8 mouse cellular contexts compared by ENCODE assay signal in genomic region chr15:102256431-102257201, GRCm38 (mm10). TPM values are rescaled to one million over a fixed set of nuclear protein-coding genes. Genes with fewer than 3 reads are reported as not detected.
DNase-seq lines count a peak whose midpoint lies in the region; ATAC-seq and TF ChIP-seq lines count a peak whose summit lies in the region.

No protein-coding gene starts in this region.

- peaks cover 3% of the 10 kb centered on the region; the same call in 1 of the 2 replicates for H3K4me1 ChIP-seq in spleen, adult 2 months (ENCODE audit: control insufficient read depth, insufficient read depth, insufficient read length)
- peaks cover 30% of the 10 kb centered on the region for H3K4me1 ChIP-seq in intestine, embryonic 15.5 days (replicated peaks)
- H3K4me1 ChIP-seq in neural tube, embryonic 14.5 days (ENCODE audit: control insufficient read depth, insufficient read depth, low read length) = peaks cover 4% of the 10 kb centered on the region; the same call in 1 of the 2 replicates

- no peak for ATAC-seq in intestine, embryonic 15.5 days
- peak; percentile 9; the same call in 1 of the 2 replicates for ATAC-seq in neural tube, embryonic 14.5 days (ENCODE audit: low read depth)

- TF ChIP-seq POLR2A in spleen, adult 2 months (IDR thresholded peaks at IDR 0.05; ENCODE audit: low read depth, low read length) = no peak

- peak; percentile 64 for DNase-seq in cerebellum, adult 9-11 months
- DNase-seq in cerebellum, postnatal 4 days (ENCODE audit: low spot score in 2 of 2) = no peak
- DNase-seq in spleen, adult 2 months (ENCODE audit: low read depth in 1 of 2, low spot score in 2 of 2) = no peak
- DNase-seq in spleen, postnatal 4 days (ENCODE audit: low spot score in 2 of 2) = no peak
- no peak for DNase-seq in thymus, postnatal 14 days
- no peak for DNase-seq in adrenal gland, postnatal 4 days (ENCODE audit: low spot score in 2 of 2)

- H3K9ac ChIP-seq in intestine, embryonic 15.5 days = peak overlapping the region; percentile 64
- peak overlapping the region; percentile 47 for H3K9ac ChIP-seq in neural tube, embryonic 14.5 days (replicated peaks; ENCODE audit: low read depth, low read length)

- H3K27ac ChIP-seq in spleen, adult 2 months (ENCODE audit: insufficient read depth, low read length) = no peak overlapping the region; the same call in 1 of the 2 replicates
- peak overlapping the region; percentile 40; the same call in 1 of the 2 replicates for H3K27ac ChIP-seq in intestine, embryonic 15.5 days
- no peak overlapping the region for H3K27ac ChIP-seq in neural tube, embryonic 14.5 days (ENCODE audit: low read depth, low read length)

- TF ChIP-seq CTCF in spleen, adult 2 months (IDR thresholded peaks at IDR 0.05; ENCODE audit: extremely low read depth, insufficient read depth, insufficient read length, insufficient replicate concordance) = no peak

- WGBS in spleen, adult 2 months = 28% methylated on average over 22 of the region's 22 CpGs
- WGBS in intestine, embryonic 15.5 days = 13% methylated on average over 22 of the region's 22 CpGs
- 7% methylated on average over 22 of the region's 22 CpGs for WGBS in neural tube, embryonic 14.5 days

- H3K9me3 ChIP-seq in intestine, embryonic 15.5 days = no peaks in the 10 kb centered on the region
- H3K9me3 ChIP-seq in neural tube, embryonic 14.5 days (ENCODE audit: control insufficient read depth, low read length) = no peaks in the 10 kb centered on the region

- peaks cover 11% of the 10 kb centered on the region for H3K27me3 ChIP-seq in spleen, adult 2 months (ENCODE audit: control insufficient read depth, insufficient read depth, low read length)
- H3K27me3 ChIP-seq in intestine, embryonic 15.5 days (replicated peaks) = 0 out of 2 replicates have a peak, but pooled peaks cover 5% of the 10 kb centered on the region
- H3K27me3 ChIP-seq in neural tube, embryonic 14.5 days (ENCODE audit: control insufficient read depth, insufficient read depth, low read length) = peaks cover 13% of the 10 kb centered on the region; the same call in 1 of the 2 replicates

- H3K4me3 ChIP-seq in spleen, adult 2 months (ENCODE audit: extremely low read depth, insufficient read depth, insufficient read length) = peak overlapping the region; percentile 59
- peak overlapping the region; percentile 56 for H3K4me3 ChIP-seq in intestine, embryonic 15.5 days (replicated peaks)
- H3K4me3 ChIP-seq in neural tube, embryonic 14.5 days (ENCODE audit: low read depth, low read length) = peak overlapping the region; percentile 50

- peak overlapping the region; percentile 94 for H3K4me2 ChIP-seq in intestine, embryonic 15.5 days (replicated peaks)
- peak overlapping the region; percentile 92 for H3K4me2 ChIP-seq in neural tube, embryonic 14.5 days (ENCODE audit: low read depth, low read length)

- H3K36me3 ChIP-seq in spleen, adult 2 months (ENCODE audit: control insufficient read depth, insufficient read depth, low read length) = no peaks in the 10 kb centered on the region
- no peaks in the 10 kb centered on the region for H3K36me3 ChIP-seq in intestine, embryonic 15.5 days
- no peaks in the 10 kb centered on the region for H3K36me3 ChIP-seq in neural tube, embryonic 14.5 days (ENCODE audit: control insufficient read depth, insufficient read depth, low read length)

RNA-seq across cellular contexts. Expression of gene Rarg, which starts 0.7 kb away (rescaled TPM):
- polyA plus RNA-seq in spleen, adult 2 months (2012; rRNA removed) = 21.1 and 27.5 TPM in 2 replicates
- polyA plus RNA-seq in intestine, embryonic 15.5 days (2015; fragmentation: Nextera tagmentation; extraction: Ambion mirVana) = 15.8 and 16.5 TPM in 2 replicates
- 4.3 and 6.9 TPM in 2 replicates for polyA plus RNA-seq in neural tube, embryonic 14.5 days (2014; fragmentation: Nextera tagmentation; extraction: Ambion mirVana)
- total RNA-seq in adrenal gland, postnatal 4 days (2021) = 10 to 100 TPM; 24.8 to 28.6 TPM

RNA-seq across cellular contexts. Expression of gene Gm9918, which starts 13.7 kb away (rescaled TPM):
- polyA plus RNA-seq in spleen, adult 2 months (2012; rRNA removed) = 0.05 TPM in 1 of 2 replicates, not detected in the other
- 0.08 and 0.14 TPM in 2 replicates for polyA plus RNA-seq in intestine, embryonic 15.5 days (2015; fragmentation: Nextera tagmentation; extraction: Ambion mirVana)
- polyA plus RNA-seq in neural tube, embryonic 14.5 days (2014; fragmentation: Nextera tagmentation; extraction: Ambion mirVana) = not detected in 2 replicates
- under 1 TPM; 0.17 to 0.31 TPM for total RNA-seq in adrenal gland, postnatal 4 days (2021)

RNA-seq across cellular contexts. Expression of gene Mfsd5, which starts 22.6 kb away (rescaled TPM):
- 57.8 and 79.8 TPM in 2 replicates for polyA plus RNA-seq in spleen, adult 2 months (2012; rRNA removed)
- 66.2 and 67.9 TPM in 2 replicates for polyA plus RNA-seq in intestine, embryonic 15.5 days (2015; fragmentation: Nextera tagmentation; extraction: Ambion mirVana)
- polyA plus RNA-seq in neural tube, embryonic 14.5 days (2014; fragmentation: Nextera tagmentation; extraction: Ambion mirVana) = 54.0 and 55.1 TPM in 2 replicates
- total RNA-seq in adrenal gland, postnatal 4 days (2021) = 10 to 100 TPM; 34.4 to 36.7 TPM

RNA-seq across cellular contexts. Expression of gene Itgb7, which starts 24.9 kb away (rescaled TPM):
- 127 and 143 TPM in 2 replicates for polyA plus RNA-seq in spleen, adult 2 months (2012; rRNA removed)
- polyA plus RNA-seq in intestine, embryonic 15.5 days (2015; fragmentation: Nextera tagmentation; extraction: Ambion mirVana) = 10.8 and 12.9 TPM in 2 replicates
- 0.55 and 1.6 TPM in 2 replicates for polyA plus RNA-seq in neural tube, embryonic 14.5 days (2014; fragmentation: Nextera tagmentation; extraction: Ambion mirVana)
- total RNA-seq in adrenal gland, postnatal 4 days (2021) = 1 to 10 TPM; 1.1 to 3.6 TPM

RNA-seq across cellular contexts. Expression of gene Espl1, which starts 39.5 kb away (rescaled TPM):
- 8.9 and 15.1 TPM in 2 replicates for polyA plus RNA-seq in spleen, adult 2 months (2012; rRNA removed)
- polyA plus RNA-seq in intestine, embryonic 15.5 days (2015; fragmentation: Nextera tagmentation; extraction: Ambion mirVana) = 18.3 and 19.7 TPM in 2 replicates
- 3.4 and 4.4 TPM in 2 replicates for polyA plus RNA-seq in neural tube, embryonic 14.5 days (2014; fragmentation: Nextera tagmentation; extraction: Ambion mirVana)
- total RNA-seq in adrenal gland, postnatal 4 days (2021) = 10 to 100 TPM; 16.5 to 24.5 TPM
